Mouse (Mus musculus): Measurements from ENCODE around the gene Adcy4. TPM values are rescaled to one million over a fixed set of nuclear protein-coding genes. Genes with fewer than 3 reads are reported as not detected.

Adcy4 gene
- polyA plus RNA-seq, 1 experiment from 2014 or later, result 5.0 TPM

GRCm38 (mm10) chr14:55733889-55734288 is 50.0 kb downstream of the Adcy4 start:
- no peaks in the 10 kb centered on the region for H3K4me1 ChIP-seq (ENCODE audit: control insufficient read depth, insufficient read depth, low read length)
- H3K9me3 ChIP-seq (replicated peaks; ENCODE audit: control insufficient read depth, low read length, poor library complexity, severe bottlenecking), result no peaks in the 10 kb centered on the region
- H3K4me3 ChIP-seq (ENCODE audit: low read depth, low read length), result no peak overlapping the region
- H3K9ac ChIP-seq (ENCODE audit: low read depth, low read length), result no peak overlapping the region
- H3K27me3 ChIP-seq (ENCODE audit: control insufficient read depth, insufficient read depth, low read depth, low read length), result no peaks in the 10 kb centered on the region
- H3K4me2 ChIP-seq (ENCODE audit: low read length), result no peak overlapping the region
- ATAC-seq, result no peak
- peaks cover 7% of the 10 kb centered on the region; the same call in 1 of the 2 replicates for H3K36me3 ChIP-seq (ENCODE audit: control insufficient read depth, insufficient read depth, low read length)
- no peak overlapping the region for H3K27ac ChIP-seq (ENCODE audit: low read length)
- WGBS, result 80% methylated on average over 10 of the region's 10 CpGs

- H3K9ac ChIP-seq (ENCODE audit: low read depth, low read length), result no peak overlapping the region
- no peak overlapping the region for H3K4me2 ChIP-seq (ENCODE audit: low read length)
- ATAC-seq, result peak; percentile 73
- H3K9me3 ChIP-seq (replicated peaks; ENCODE audit: control insufficient read depth, low read length, poor library complexity, severe bottlenecking), result no peaks in the 10 kb centered on the region
- no peaks in the 10 kb centered on the region for H3K4me1 ChIP-seq (ENCODE audit: control insufficient read depth, insufficient read depth, low read length)
- no peak overlapping the region for H3K27ac ChIP-seq (ENCODE audit: low read length)
- H3K4me3 ChIP-seq (ENCODE audit: low read depth, low read length), result no peak overlapping the region
- H3K27me3 ChIP-seq (ENCODE audit: control insufficient read depth, insufficient read depth, low read depth, low read length), result no peaks in the 10 kb centered on the region
- WGBS, result 73% methylated on average over 7 of the region's 7 CpGs
- H3K36me3 ChIP-seq (ENCODE audit: control insufficient read depth, insufficient read depth, low read length), result no peaks in the 10 kb centered on the region
Measured at GRCm38 (mm10) chr14:55730531-55731032, 53.3 kb downstream of the Adcy4 start.

- no peak overlapping the region for H3K27ac ChIP-seq (ENCODE audit: low read length)
Measured at GRCm38 (mm10) chr14:55730116-55730515, 53.8 kb downstream of the Adcy4 start.

GRCm38 (mm10) chr14:55727889-55728685 is 55.8 kb downstream of the Adcy4 start:
- no peak overlapping the region for H3K4me2 ChIP-seq (ENCODE audit: low read length)
- no peaks in the 10 kb centered on the region for H3K4me1 ChIP-seq (ENCODE audit: control insufficient read depth, insufficient read depth, low read length)
- 69% methylated on average over 8 of the region's 8 CpGs for WGBS

More at GRCm38 (mm10) chr14:55730116-55730515, 53.8 kb downstream of the Adcy4 start:
- no peaks in the 10 kb centered on the region for H3K27me3 ChIP-seq (ENCODE audit: control insufficient read depth, insufficient read depth, low read depth, low read length)
- no peaks in the 10 kb centered on the region for H3K36me3 ChIP-seq (ENCODE audit: control insufficient read depth, insufficient read depth, low read length)
- WGBS, result 71% methylated on average over 7 of the region's 7 CpGs
- no peak; the same call in 1 of the 2 replicates for ATAC-seq
- no peak overlapping the region for H3K4me2 ChIP-seq (ENCODE audit: low read length)
- H3K4me1 ChIP-seq (ENCODE audit: control insufficient read depth, insufficient read depth, low read length), result no peaks in the 10 kb centered on the region
- H3K9me3 ChIP-seq (replicated peaks; ENCODE audit: control insufficient read depth, low read length, poor library complexity, severe bottlenecking), result no peaks in the 10 kb centered on the region
- H3K9ac ChIP-seq (ENCODE audit: low read depth, low read length), result no peak overlapping the region
- H3K4me3 ChIP-seq (ENCODE audit: low read depth, low read length), result no peak overlapping the region

GRCm38 (mm10) chr14:55726261-55726660 is 57.6 kb downstream of the Adcy4 start:
- H3K27me3 ChIP-seq (ENCODE audit: control insufficient read depth, insufficient read depth, low read depth, low read length), result no peaks in the 10 kb centered on the region
- H3K4me2 ChIP-seq (ENCODE audit: low read length), result no peak overlapping the region
- no peak overlapping the region for H3K4me3 ChIP-seq (ENCODE audit: low read depth, low read length)
- ATAC-seq, result no peak
- H3K27ac ChIP-seq (ENCODE audit: low read length), result no peak overlapping the region
- H3K9ac ChIP-seq (ENCODE audit: low read depth, low read length), result no peak overlapping the region
- no peaks in the 10 kb centered on the region for H3K9me3 ChIP-seq (replicated peaks; ENCODE audit: control insufficient read depth, low read length, poor library complexity, severe bottlenecking)
- H3K36me3 ChIP-seq (ENCODE audit: control insufficient read depth, insufficient read depth, low read length), result no peaks in the 10 kb centered on the region
- H3K4me1 ChIP-seq (ENCODE audit: control insufficient read depth, insufficient read depth, low read length), result peaks cover 7% of the 10 kb centered on the region

More at GRCm38 (mm10) chr14:55727889-55728685, 55.8 kb downstream of the Adcy4 start:
- Histone ChIP-seq H3K36me3 (ENCODE audit: control insufficient read depth, insufficient read depth, low read length) (no peaks in the 10 kb centered on the region), H3K9ac (ENCODE audit: low read depth, low read length) (no peak overlapping the region), H3K27me3 (ENCODE audit: control insufficient read depth, insufficient read depth, low read depth, low read length) (no peaks in the 10 kb centered on the region), H3K4me3 (ENCODE audit: low read depth, low read length) (no peak overlapping the region), H3K9me3 (replicated peaks; ENCODE audit: control insufficient read depth, low read length, poor library complexity, severe bottlenecking) (no peaks in the 10 kb centered on the region), H3K27ac (ENCODE audit: low read length) (no peak overlapping the region)
- ATAC-seq, result no peak

- H3K4me3 ChIP-seq (ENCODE audit: low read depth, low read length), result no peak overlapping the region
- H3K4me1 ChIP-seq (ENCODE audit: control insufficient read depth, insufficient read depth, low read length), result peaks cover 14% of the 10 kb centered on the region
- H3K27me3 ChIP-seq (ENCODE audit: control insufficient read depth, insufficient read depth, low read depth, low read length), result no peaks in the 10 kb centered on the region
- no peak overlapping the region for H3K27ac ChIP-seq (ENCODE audit: low read length)
- H3K36me3 ChIP-seq (ENCODE audit: control insufficient read depth, insufficient read depth, low read length), result peaks cover 5% of the 10 kb centered on the region; the same call in 1 of the 2 replicates
- ATAC-seq, result no peak
- no peak overlapping the region for H3K9ac ChIP-seq (ENCODE audit: low read depth, low read length)
- no peaks in the 10 kb centered on the region for H3K9me3 ChIP-seq (replicated peaks; ENCODE audit: control insufficient read depth, low read length, poor library complexity, severe bottlenecking)
- no peak overlapping the region for H3K4me2 ChIP-seq (ENCODE audit: low read length)
- 70% methylated on average over 8 of the region's 8 CpGs for WGBS
Measured at GRCm38 (mm10) chr14:55724411-55724871, 59.5 kb downstream of the Adcy4 start.

GRCm38 (mm10) chr14:55723433-55723832 is 60.5 kb downstream of the Adcy4 start:
- no peak overlapping the region for H3K27ac ChIP-seq (ENCODE audit: low read length)
- no peaks in the 10 kb centered on the region for H3K27me3 ChIP-seq (ENCODE audit: control insufficient read depth, insufficient read depth, low read depth, low read length)
- peaks cover 14% of the 10 kb centered on the region for H3K4me1 ChIP-seq (ENCODE audit: control insufficient read depth, insufficient read depth, low read length)
- no peak overlapping the region for H3K9ac ChIP-seq (ENCODE audit: low read depth, low read length)
- no peak for ATAC-seq
- no peaks in the 10 kb centered on the region for H3K9me3 ChIP-seq (replicated peaks; ENCODE audit: control insufficient read depth, low read length, poor library complexity, severe bottlenecking)
- no peak overlapping the region for H3K4me2 ChIP-seq (ENCODE audit: low read length)
- peaks cover 6% of the 10 kb centered on the region; the same call in 1 of the 2 replicates for H3K36me3 ChIP-seq (ENCODE audit: control insufficient read depth, insufficient read depth, low read length)
- WGBS, result 96% methylated on average over 7 of the region's 7 CpGs
- H3K4me3 ChIP-seq (ENCODE audit: low read depth, low read length), result no peak overlapping the region

- no peak for ATAC-seq
- WGBS, result 45% methylated on average over 8 of the region's 8 CpGs
- H3K9ac ChIP-seq (ENCODE audit: low read depth, low read length), result peak overlapping the region; percentile 75
Measured at GRCm38 (mm10) chr14:55722438-55722945, 61.4 kb downstream of the Adcy4 start.

More at GRCm38 (mm10) chr14:55722438-55722945, 61.4 kb downstream of the Adcy4 start:
- H3K4me1 ChIP-seq (ENCODE audit: control insufficient read depth, insufficient read depth, low read length), result peaks cover 14% of the 10 kb centered on the region
- peaks cover 10% of the 10 kb centered on the region; the same call in 1 of the 2 replicates for H3K36me3 ChIP-seq (ENCODE audit: control insufficient read depth, insufficient read depth, low read length)
- H3K27ac ChIP-seq (ENCODE audit: low read length), result peak overlapping the region; percentile 82
- peak overlapping the region; percentile 69 for H3K4me3 ChIP-seq (ENCODE audit: low read depth, low read length)
- H3K4me2 ChIP-seq (ENCODE audit: low read length), result peak overlapping the region; percentile 79
- no peaks in the 10 kb centered on the region for H3K27me3 ChIP-seq (ENCODE audit: control insufficient read depth, insufficient read depth, low read depth, low read length)
- no peaks in the 10 kb centered on the region for H3K9me3 ChIP-seq (replicated peaks; ENCODE audit: control insufficient read depth, low read length, poor library complexity, severe bottlenecking)

Measured in midbrain, embryonic 16.5 days (tissue).